Mouse (Mus musculus): Measurements from ENCODE around the gene Gm10376. TPM values are rescaled to one million over a fixed set of nuclear protein-coding genes. Genes with fewer than 3 reads are reported as not detected.

Gm10376 gene
- not detected in 2 replicates for polyA plus RNA-seq (2012; rRNA removed)

DNA sequence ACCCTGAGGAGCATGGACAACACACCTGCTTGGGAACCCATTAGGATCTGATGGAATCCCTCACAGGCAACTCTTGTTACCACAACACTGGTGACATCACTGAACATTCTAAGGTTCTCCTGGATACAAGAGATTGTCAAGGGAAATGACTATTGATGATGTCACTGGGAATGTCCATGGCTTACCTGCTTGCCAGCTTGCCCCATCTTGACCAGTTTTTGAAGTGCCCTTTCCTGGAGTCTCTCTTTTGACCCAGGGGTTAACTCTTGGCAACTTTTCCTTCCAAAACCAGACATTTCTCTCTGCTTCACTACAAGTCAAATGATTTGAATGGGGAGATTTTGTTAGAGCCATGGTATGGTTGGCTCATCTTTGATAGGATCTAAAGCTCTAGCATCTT, at the start of gene Gm10376:
Gene Gm10376 (minus strand): TSS at position 101 of the 400 bp plus-strand sequence.

DNA sequence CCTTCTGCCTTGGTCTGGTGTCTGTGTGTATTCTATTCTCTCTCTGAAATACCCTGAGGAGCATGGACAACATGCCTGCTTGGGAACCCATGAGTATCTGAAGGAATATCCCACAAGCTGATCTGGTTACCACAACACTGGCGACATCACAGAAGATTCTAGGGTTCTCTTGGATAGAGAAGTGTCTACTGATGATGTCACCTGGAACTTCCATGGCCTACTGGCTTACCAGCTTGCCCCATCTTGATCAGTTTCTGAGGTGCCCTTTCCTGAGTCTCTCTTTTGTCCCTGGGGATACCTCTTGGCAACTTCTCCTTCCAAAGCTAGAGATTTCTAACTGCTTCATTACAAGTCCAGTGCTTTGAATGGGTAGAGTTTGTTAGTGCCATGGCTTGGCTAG, 21.9 kb downstream of the Gm10376 start, which contains the start of gene Gm8082:
Gene Gm8082 (minus strand): TSS at position 101 of the 400 bp plus-strand sequence.

Other genes with a start within 250 kb of the Gm10376 start
- gene Gm3015, start 246.8 kb downstream of the Gm10376 start, polyA plus RNA-seq (2012; rRNA removed), result not detected in 2 replicates
- not detected in 2 replicates for gene Gm10377, start 217.6 kb downstream of the Gm10376 start, polyA plus RNA-seq (2012; rRNA removed)
- gene Gm21977, start 162.2 kb downstream of the Gm10376 start, polyA plus RNA-seq (2012; rRNA removed), result not detected in 2 replicates
- not detected in 2 replicates for gene Gm8082, start 22.0 kb downstream of the Gm10376 start, polyA plus RNA-seq (2012; rRNA removed)
- gene Gm8094, start 61.0 kb upstream of the Gm10376 start, polyA plus RNA-seq (2012; rRNA removed), result not detected in 2 replicates
- 0.04 TPM in 1 of 2 replicates, not detected in the other for gene Gm8104, start 85.0 kb upstream of the Gm10376 start, polyA plus RNA-seq (2012; rRNA removed)
- gene Gm7233, start 164.2 kb upstream of the Gm10376 start, polyA plus RNA-seq (2012; rRNA removed), result 0.05 and 0.11 TPM in 2 replicates
- not detected in 2 replicates for gene Gm8122, start 219.7 kb upstream of the Gm10376 start, polyA plus RNA-seq (2012; rRNA removed)
- not detected in 2 replicates for gene Gm8126, start 243.0 kb upstream of the Gm10376 start, polyA plus RNA-seq (2012; rRNA removed)